In genomic region chr5:125997173-125997572, GRCm38 (mm10) we compare ENCODE assay signal across 26 mouse cellular contexts.
A peak's percentile ranks its signal among the peaks of the same experiment; 100 is the strongest.
DNase-seq lines count a peak whose midpoint lies in the region; ATAC-seq and TF ChIP-seq lines count a peak whose summit lies in the region.
"Had no signal": no experiment of that assay in that cellular context is flagged by ENCODE, and none has a peak within 500 bp of the region (broad histone marks: within the 10 kb centered on the region; RNA-seq: fewer than 3 reads in every experiment).

No protein-coding gene starts in this region.

- no peak overlapping the region for H3K27ac ChIP-seq in forebrain, embryonic 14.5 days (ENCODE audit: low read depth, low read length)
- no peak overlapping the region for H3K27ac ChIP-seq in forebrain, embryonic 10.5 days
- no peak overlapping the region for H3K27ac ChIP-seq in midbrain, embryonic 11.5 days (ENCODE audit: low read depth, low read length)
- H3K27ac ChIP-seq in midbrain, postnatal 0 days (ENCODE audit: low read depth, low read length) = no peak overlapping the region
- H3K27ac ChIP-seq: forebrain, embryonic 15.5 days; gastrocnemius, adult 2 months; heart, embryonic 15.5 days; hindbrain, embryonic 14.5 days; hindbrain, postnatal 0 days had no signal

- TF ChIP-seq CTCF in midbrain, postnatal 0 days (IDR thresholded peaks at IDR 0.05) = no peak
- no peak for TF ChIP-seq CTCF in brain, embryonic 14.5 days (IDR thresholded peaks at IDR 0.05; ENCODE audit: borderline replicate concordance, extremely low read depth, insufficient read depth, insufficient read length)

- no peak for TF ChIP-seq POLR2A in brain, embryonic 14.5 days (IDR thresholded peaks at IDR 0.05; ENCODE audit: borderline replicate concordance, extremely low read depth, insufficient read depth, insufficient read length, poor library complexity, severe bottlenecking)

- H3K36me3 ChIP-seq in forebrain, embryonic 14.5 days (ENCODE audit: control insufficient read depth, insufficient read depth, low read length) = no peaks in the 10 kb centered on the region
- H3K36me3 ChIP-seq in forebrain, embryonic 10.5 days (replicated peaks) = no peaks in the 10 kb centered on the region
- no peaks in the 10 kb centered on the region for H3K36me3 ChIP-seq in midbrain, embryonic 11.5 days (ENCODE audit: control insufficient read depth, insufficient read depth, low read length)
- no peaks in the 10 kb centered on the region for H3K36me3 ChIP-seq in midbrain, postnatal 0 days (ENCODE audit: insufficient read depth, low read length)
- H3K36me3 ChIP-seq: forebrain, embryonic 15.5 days; heart, embryonic 12.5 days; heart, embryonic 15.5 days had no signal

- ATAC-seq in forebrain, embryonic 14.5 days = no peak
- no peak for ATAC-seq in midbrain, embryonic 11.5 days (ENCODE audit: low FRiP score)
- ATAC-seq in midbrain, postnatal 0 days (ENCODE audit: low FRiP score) = no peak
- no peak for ATAC-seq in megakaryocyte progenitor cell, adult 5-6 weeks (replicated peaks; ENCODE audit: poor library complexity)
- ATAC-seq: CD4-positive, CD25-positive, alpha-beta regulatory T cell, adult 4 months; forebrain, embryonic 15.5 days; hindbrain, postnatal 0 days; inflammation-experienced regulatory T-cells, adult 6 months had no signal

- no peaks in the 10 kb centered on the region for H3K9me3 ChIP-seq in forebrain, embryonic 14.5 days (replicated peaks; ENCODE audit: control insufficient read depth, low read length)
- H3K9me3 ChIP-seq in forebrain, embryonic 10.5 days = peaks cover 5% of the 10 kb centered on the region; the same call in 1 of the 2 replicates
- H3K9me3 ChIP-seq in midbrain, embryonic 11.5 days (ENCODE audit: control insufficient read depth, low read length) = no peaks in the 10 kb centered on the region
- H3K9me3 ChIP-seq in midbrain, postnatal 0 days (ENCODE audit: low read length) = no peaks in the 10 kb centered on the region; the same call in 1 of the 2 replicates
- H3K9me3 ChIP-seq: forebrain, embryonic 15.5 days; heart, embryonic 15.5 days had no signal

- no peak overlapping the region for H3K9ac ChIP-seq in forebrain, embryonic 14.5 days (ENCODE audit: low read length)
- H3K9ac ChIP-seq in midbrain, embryonic 11.5 days (ENCODE audit: low read length) = no peak overlapping the region
- no peak overlapping the region for H3K9ac ChIP-seq in midbrain, postnatal 0 days (replicated peaks; ENCODE audit: low read length, poor library complexity, severe bottlenecking)
- H3K9ac ChIP-seq: forebrain, embryonic 15.5 days; heart, embryonic 12.5 days; heart, embryonic 15.5 days; hindbrain, embryonic 14.5 days had no signal

- H3K27me3 ChIP-seq in forebrain, embryonic 14.5 days (replicated peaks; ENCODE audit: control insufficient read depth, insufficient read depth, low read length) = no peaks in the 10 kb centered on the region
- no peaks in the 10 kb centered on the region for H3K27me3 ChIP-seq in forebrain, embryonic 10.5 days (ENCODE audit: poor library complexity, severe bottlenecking)
- no peaks in the 10 kb centered on the region for H3K27me3 ChIP-seq in midbrain, embryonic 11.5 days (ENCODE audit: control insufficient read depth, insufficient read depth, low read length)
- no peaks in the 10 kb centered on the region for H3K27me3 ChIP-seq in midbrain, postnatal 0 days (ENCODE audit: insufficient read depth, low read length)
- H3K27me3 ChIP-seq: forebrain, embryonic 15.5 days; heart, embryonic 12.5 days; heart, embryonic 15.5 days had no signal

- H3K4me3 ChIP-seq in forebrain, embryonic 14.5 days (ENCODE audit: low read depth, low read length) = no peak overlapping the region
- no peak overlapping the region for H3K4me3 ChIP-seq in forebrain, embryonic 10.5 days
- no peak overlapping the region for H3K4me3 ChIP-seq in midbrain, embryonic 11.5 days (ENCODE audit: low read depth, low read length)
- no peak overlapping the region for H3K4me3 ChIP-seq in midbrain, postnatal 0 days (ENCODE audit: low read depth, low read length)
- H3K4me3 ChIP-seq: forebrain, embryonic 15.5 days; gastrocnemius, adult 2 months; heart, embryonic 12.5 days; heart, embryonic 15.5 days had no signal

- H3K4me1 ChIP-seq in forebrain, embryonic 14.5 days (ENCODE audit: control insufficient read depth, insufficient read depth, low read length) = no peaks in the 10 kb centered on the region
- peaks cover 11% of the 10 kb centered on the region for H3K4me1 ChIP-seq in forebrain, embryonic 10.5 days
- no peaks in the 10 kb centered on the region for H3K4me1 ChIP-seq in midbrain, embryonic 11.5 days (ENCODE audit: control insufficient read depth, insufficient read depth, low read length)
- no peaks in the 10 kb centered on the region for H3K4me1 ChIP-seq in midbrain, postnatal 0 days (ENCODE audit: insufficient read depth, low read length)
- H3K4me1 ChIP-seq: forebrain, embryonic 15.5 days; heart, embryonic 12.5 days; heart, embryonic 15.5 days had no signal

- peak; percentile 45 for DNase-seq in forebrain, embryonic 14.5 days (ENCODE audit: low spot score)
- DNase-seq in forebrain, embryonic 10.5 days (ENCODE audit: extremely low spot score, low spot score) = no peak
- DNase-seq in layer of hippocampus, adult 11-12 months (ENCODE audit: low spot score) = peak; percentile 14
- no peak for DNase-seq in layer of hippocampus, postnatal 14 days (ENCODE audit: low spot score in 2 of 2)
- peak; percentile 89 for DNase-seq in midbrain, embryonic 11.5 days (ENCODE audit: low spot score, missing footprints)
- no peak for DNase-seq in midbrain, postnatal 0 days (ENCODE audit: low spot score)
- DNase-seq in brain, embryonic 14.5 days (ENCODE audit: low read depth) = peak; percentile 63
- DNase-seq: adrenal gland, adult 2 months; adrenal gland, postnatal 14 days; cerebellum, adult 11-12 months; cerebellum, adult 8-10 months; cerebellum, postnatal 10 days; cerebellum, postnatal 36 days; gastrocnemius, adult 2 months; gastrocnemius, postnatal 14 days; heart, adult 18-20 months; heart, postnatal 10 days; heart, postnatal 4 days had no signal

- no peak overlapping the region for H3K4me2 ChIP-seq in forebrain, embryonic 14.5 days (ENCODE audit: low read length)
- H3K4me2 ChIP-seq in midbrain, embryonic 11.5 days = no peak overlapping the region
- no peak overlapping the region for H3K4me2 ChIP-seq in midbrain, postnatal 0 days (ENCODE audit: low read depth, low read length, poor library complexity, severe bottlenecking)
- H3K4me2 ChIP-seq: forebrain, embryonic 15.5 days; heart, embryonic 12.5 days; heart, embryonic 15.5 days; hindbrain, embryonic 14.5 days had no signal

- WGBS in forebrain, embryonic 14.5 days = 22% methylated on average over 8 of the region's 8 CpGs
- 29% methylated on average over 8 of the region's 8 CpGs for WGBS in forebrain, embryonic 10.5 days
- WGBS in midbrain, embryonic 11.5 days = 42% methylated on average over 8 of the region's 8 CpGs
- WGBS in midbrain, postnatal 0 days = 31% methylated on average over 8 of the region's 8 CpGs

Comparison
In these comparisons a context has a peak if more than half of its experiments do, and no peak if none do; other contexts are left out.
1. DNase-seq: peak in forebrain, embryonic 14.5 days (single experiment), layer of hippocampus, adult 11-12 months (single experiment), midbrain, embryonic 11.5 days (single experiment) and brain, embryonic 14.5 days (single experiment); none in forebrain, embryonic 10.5 days (single experiment), layer of hippocampus, postnatal 14 days (0 of 2) and midbrain, postnatal 0 days (single experiment).